Mouse (Mus musculus) stomach, embryonic 14.5 days (tissue): ENCODE measurements around the gene 6820408C15Rik. TPM values are rescaled to one million over a fixed set of nuclear protein-coding genes. Genes with fewer than 3 reads are reported as not detected.

ENCODE experiments used
- ATAC-seq: fragments of 200-750 bp; cut with Nextera tagmentation; 2 replicates; pipeline ENCODE4 v1.8.0; 2017; ENCODE audit warnings: low read depth, moderate TSS enrichment; ENCODE audit not compliant: insufficient number of reproducible peaks, insufficient read depth, low FRiP score
- H3K27ac ChIP-seq: fragments of 300-500 bp; sonication (generic); 2 replicates; pipeline ENCODE4 v1.5.1; 2014; ENCODE audit warnings: mild to moderate bottlenecking, low read length, moderate library complexity, mixed read lengths
- H3K27me3 ChIP-seq: fragments of 300-500 bp; sonication (generic); 2 replicates; pipeline ENCODE4 v1.6.1; 2014; ENCODE audit warnings: low read length, control low read depth, mixed read lengths; ENCODE audit not compliant: control insufficient read depth, insufficient read depth
- H3K36me3 ChIP-seq: fragments of 300-500 bp; sonication (generic); 2 replicates; pipeline ENCODE4 v1.6.1; 2014; ENCODE audit warnings: mild to moderate bottlenecking, control low read depth, low read length, moderate library complexity, mixed read lengths; ENCODE audit not compliant: control insufficient read depth, insufficient read depth
- H3K4me1 ChIP-seq: fragments of 300-500 bp; sonication (generic); 2 replicates; pipeline ENCODE4 v1.6.1; 2014; ENCODE audit warnings: low read length, control low read depth, mixed read lengths; ENCODE audit not compliant: control insufficient read depth, insufficient read depth
- H3K4me2 ChIP-seq: fragments of 300-500 bp; sonication (generic); replicated peaks from 2 replicates; pipeline ENCODE4 v1.6.1; 2014; ENCODE audit warnings: low read depth, low read length, control low read depth
- H3K4me3 ChIP-seq: fragments of 300-500 bp; sonication (generic); 2 replicates; pipeline ENCODE4 v1.5.1; 2014; ENCODE audit warnings: low read depth, low read length, control low read depth
- H3K9ac ChIP-seq: fragments of 300-500 bp; sonication (generic); replicated peaks from 2 replicates; pipeline ENCODE4 v1.6.1; 2014; ENCODE audit warnings: low read depth, mild to moderate bottlenecking, control low read depth, low read length, moderate library complexity, mixed read lengths
- H3K9me3 ChIP-seq: fragments of 300-500 bp; sonication (generic); 2 replicates; pipeline ENCODE4 v1.6.1; 2016; ENCODE audit warnings: low read depth, low read length, control low read depth; ENCODE audit not compliant: control insufficient read depth
- WGBS: fragments of 180-500 bp; shearing (Covaris S2); extraction: QIAGEN DNeasy Blood & Tissue Kit; methylation state at CpG from one replicate; pipeline ENCODE4 v1.1.7; 2014; 5-methylcytosine and 5-hydroxymethylcytosine counted together
- polyA plus RNA-seq: library from polyadenylated mRNA; unstranded; fragments of >200 nt; fragmentation: Nextera tagmentation; extraction: Ambion mirVana; gene quantifications from 2 replicates; pipeline ENCODE4 v1.2.1, GENCODE M21; 2014

Gene 6820408C15Rik
- polyA plus RNA-seq, 1 experiment from 2014 or later, result 0.33 TPM

- H3K4me2 ChIP-seq, result no peak overlapping the region
- no peaks in the 10 kb centered on the region for H3K27me3 ChIP-seq
- no peaks in the 10 kb centered on the region for H3K4me1 ChIP-seq
- H3K4me3 ChIP-seq, result no peak overlapping the region
- H3K9me3 ChIP-seq, result no peaks in the 10 kb centered on the region
- no peak overlapping the region for H3K9ac ChIP-seq
- no peak overlapping the region for H3K27ac ChIP-seq
- WGBS, result 84% methylated on average over 4 of the region's 4 CpGs
- no peak for ATAC-seq
- no peaks in the 10 kb centered on the region for H3K36me3 ChIP-seq
These were observed 31.2 kb upstream of the 6820408C15Rik start for GRCm38 (mm10) chr2:152384191-152384590.

DNA sequence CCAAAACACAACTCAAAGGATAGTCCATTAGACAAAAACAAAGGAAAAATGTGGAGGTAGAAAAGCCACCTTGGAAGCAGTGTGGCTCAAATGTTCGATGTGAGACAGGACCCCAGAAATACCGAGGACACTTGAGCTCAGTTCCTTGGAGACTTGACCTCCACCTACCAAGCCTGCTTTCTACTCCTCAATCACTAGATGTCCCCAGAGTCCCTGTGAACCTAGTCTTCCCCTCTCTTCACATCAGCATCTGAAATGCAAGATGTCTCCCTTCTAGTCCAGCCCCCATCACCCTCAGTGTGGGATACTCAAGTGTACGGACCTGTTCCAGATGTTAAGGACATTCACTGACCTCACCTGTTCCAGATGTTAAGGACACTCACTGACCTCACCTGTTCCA, 22.6 kb upstream of the 6820408C15Rik start:
- no peak overlapping the region for H3K4me2 ChIP-seq
- H3K4me1 ChIP-seq, result peaks cover 23% of the 10 kb centered on the region
- no peaks in the 10 kb centered on the region for H3K27me3 ChIP-seq
- H3K36me3 ChIP-seq, result peaks cover 3% of the 10 kb centered on the region
- no peak overlapping the region for H3K9ac ChIP-seq
- H3K27ac ChIP-seq, result no peak overlapping the region
- 11% methylated on average over 3 of the region's 3 CpGs for WGBS
- ATAC-seq, result no peak
- no peaks in the 10 kb centered on the region for H3K9me3 ChIP-seq
- H3K4me3 ChIP-seq, result no peak overlapping the region

DNA sequence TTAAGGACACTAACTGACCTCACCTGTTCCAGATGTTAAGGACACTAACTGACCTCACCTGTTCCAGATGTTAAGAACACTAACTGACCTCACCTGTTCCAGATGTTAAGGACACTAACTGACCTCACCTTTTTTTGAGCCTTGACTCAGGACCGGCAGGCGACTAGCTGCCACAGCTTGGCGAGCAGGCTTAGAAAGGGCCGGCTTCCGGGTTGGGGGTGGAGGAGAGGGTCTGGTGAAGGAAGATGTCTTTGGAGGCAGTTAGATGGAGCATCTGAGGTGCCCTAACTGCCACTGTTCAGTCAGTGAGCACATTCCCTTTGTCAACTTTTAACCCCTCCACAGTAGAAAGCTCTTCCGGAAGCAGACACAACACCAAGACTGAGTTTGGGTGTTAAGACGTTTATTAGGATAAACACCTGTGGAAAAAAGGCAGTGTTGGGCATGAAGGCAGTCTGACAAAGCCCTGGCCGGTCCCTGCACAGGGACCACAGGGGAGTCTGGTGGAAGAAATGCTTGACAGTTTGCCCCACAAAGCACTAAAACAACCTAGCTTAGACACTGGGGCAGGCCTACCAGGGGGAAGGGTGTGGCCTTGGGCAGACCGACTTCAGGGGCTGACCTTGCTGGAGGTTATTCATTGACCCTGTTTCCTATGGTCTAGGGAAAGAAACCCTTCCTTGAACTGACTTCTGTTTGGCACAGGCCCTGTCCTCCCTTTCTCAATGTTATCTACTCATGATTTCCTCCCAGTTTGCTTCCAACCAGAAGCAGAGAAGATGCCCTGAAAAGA, 22.0 kb upstream of the 6820408C15Rik start:
- peaks cover 23% of the 10 kb centered on the region for H3K4me1 ChIP-seq
- WGBS, result 43% methylated on average over 9 of the region's 9 CpGs
- H3K27me3 ChIP-seq, result no peaks in the 10 kb centered on the region
- no peaks in the 10 kb centered on the region for H3K9me3 ChIP-seq
- no peak overlapping the region; the same call in 1 of the 2 replicates for H3K27ac ChIP-seq
- H3K9ac ChIP-seq, result no peak overlapping the region
- H3K4me2 ChIP-seq, result peak overlapping the region; percentile 94; the same call in 1 of the 2 replicates
- H3K36me3 ChIP-seq, result peaks cover 3% of the 10 kb centered on the region
- no peak overlapping the region for H3K4me3 ChIP-seq
- no peak for ATAC-seq

DNA sequence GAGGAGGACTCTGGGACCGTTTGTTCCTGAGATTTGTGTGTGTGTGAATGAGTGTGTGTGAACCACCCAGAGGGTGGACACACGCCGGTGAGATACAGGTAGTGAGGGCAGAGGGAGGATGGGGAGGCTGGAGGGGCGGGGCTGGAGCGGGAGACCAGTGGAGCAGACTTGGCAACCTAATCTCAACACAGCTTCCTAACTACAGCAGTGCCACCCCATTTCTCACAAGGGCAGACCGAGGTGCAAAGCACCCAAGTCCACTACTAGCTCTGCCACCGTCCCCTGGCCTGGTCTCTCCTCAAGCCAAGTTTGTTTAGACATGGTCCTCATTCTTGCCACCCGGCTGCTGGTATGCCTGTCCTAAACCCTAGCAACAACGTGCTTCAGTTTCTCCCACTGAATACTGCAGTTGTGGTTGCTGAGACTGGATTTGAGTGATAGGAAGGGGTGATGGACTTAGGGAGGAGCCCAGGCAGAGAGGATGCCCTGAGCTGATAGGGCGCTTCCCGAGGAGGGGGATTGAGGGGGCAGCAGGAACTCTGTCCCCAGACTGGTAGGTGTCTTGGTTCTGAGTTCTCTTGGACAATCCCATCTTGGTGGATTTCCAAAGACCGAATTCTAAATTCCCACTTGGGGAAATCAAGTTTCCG, 20.0 kb upstream of the 6820408C15Rik start:
- Histone ChIP-seq H3K27me3 (no peaks in the 10 kb centered on the region), H3K4me1 (peaks cover 23% of the 10 kb centered on the region), H3K4me2 (peak overlapping the region; percentile 94), H3K9ac (peak overlapping the region; percentile 40; the same call in 1 of the 2 replicates), H3K36me3 (peaks cover 3% of the 10 kb centered on the region), H3K4me3 (peak overlapping the region; percentile 88), H3K9me3 (no peaks in the 10 kb centered on the region), H3K27ac (peak overlapping the region; percentile 44; the same call in 1 of the 2 replicates)
- no peak for ATAC-seq
- WGBS, result 11% methylated on average over 13 of the region's 13 CpGs

- Histone ChIP-seq H3K9me3 (no peaks in the 10 kb centered on the region), H3K4me2 (peak overlapping the region; percentile 94), H3K4me3 (peak overlapping the region; percentile 88), H3K4me1 (peaks cover 23% of the 10 kb centered on the region), H3K27me3 (no peaks in the 10 kb centered on the region), H3K36me3 (peaks cover 3% of the 10 kb centered on the region), H3K27ac (peak overlapping the region; percentile 100), H3K9ac (peak overlapping the region; percentile 97)
- 1% methylated on average over 44 of the region's 46 CpGs for WGBS
- ATAC-seq, result peak; percentile 77
These were observed 19.0 kb upstream of the 6820408C15Rik start for GRCm38 (mm10) chr2:152396110-152397003.

DNA sequence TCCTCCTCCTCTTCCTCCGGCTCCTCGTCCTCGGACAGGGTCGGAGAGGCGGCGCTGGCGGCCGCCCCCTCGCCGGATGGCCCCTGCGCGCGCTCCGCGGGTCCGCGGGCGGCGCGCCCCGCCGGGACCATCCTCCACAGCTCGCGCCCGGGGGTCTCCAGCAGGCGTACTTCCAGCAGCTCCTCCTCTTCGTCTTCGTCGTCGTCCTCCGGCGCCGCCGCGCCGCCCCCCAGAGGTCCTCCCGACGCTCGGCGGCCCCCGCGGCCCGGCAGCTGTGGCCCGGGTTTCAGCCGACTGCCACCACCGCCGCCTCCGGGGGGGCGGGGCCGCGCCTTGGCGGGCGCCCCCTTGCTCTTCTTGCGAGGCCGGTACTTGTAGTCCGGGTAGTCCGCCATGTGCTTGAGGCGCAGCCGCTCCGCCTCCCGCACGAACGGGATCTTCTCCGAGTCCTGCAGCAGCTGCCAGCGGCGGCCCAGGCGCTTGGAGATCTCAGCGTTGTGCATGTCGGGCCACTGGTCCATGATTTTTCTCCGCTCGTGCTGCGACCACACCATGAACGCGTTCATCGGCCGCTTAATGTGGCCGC, 18.3 kb upstream of the 6820408C15Rik start:
- no peaks in the 10 kb centered on the region for H3K9me3 ChIP-seq
- peak overlapping the region; percentile 97 for H3K9ac ChIP-seq
- H3K4me1 ChIP-seq, result peaks cover 23% of the 10 kb centered on the region
- WGBS, result under 1% methylated on average over 62 of the region's 77 CpGs
- H3K36me3 ChIP-seq, result peaks cover 3% of the 10 kb centered on the region
- H3K27me3 ChIP-seq, result no peaks in the 10 kb centered on the region
- H3K4me3 ChIP-seq, result peak overlapping the region; percentile 88
- peak overlapping the region; percentile 94 for H3K4me2 ChIP-seq
- peak overlapping the region; percentile 100 for H3K27ac ChIP-seq
- ATAC-seq, result no peak

- Histone ChIP-seq H3K27me3 (no peaks in the 10 kb centered on the region), H3K4me1 (peaks cover 23% of the 10 kb centered on the region), H3K4me3 (peak within 1 kb of the TSS; percentile 88), H3K36me3 (peaks cover 3% of the 10 kb centered on the region), H3K9ac (peak within 1 kb of the TSS; percentile 97), H3K27ac (peak within 1 kb of the TSS; percentile 100), H3K4me2 (peak within 1 kb of the TSS; percentile 94), H3K9me3 (no peaks in the 10 kb centered on the region)
- peak; percentile 64 for ATAC-seq
- whole genome bisulfite sequencing, result under 1% methylated on average over 80 of the region's 104 CpGs
These were observed 17.5 kb upstream of the 6820408C15Rik start, which contains the start of gene Sox12 for GRCm38 (mm10) chr2:152397680-152398435. Sox12 (minus strand) TSS chr2:152398063.
